Mouse (Mus musculus): ENCODE measurements around the gene Rufy2. TPM values are rescaled to one million over a fixed set of nuclear protein-coding genes. Genes with fewer than 3 reads are reported as not detected.

Rufy2 gene
- total and polyA plus RNA-seq, 3 experiments: 0.57 to 6.5 (median 5.8) TPM

DNA sequence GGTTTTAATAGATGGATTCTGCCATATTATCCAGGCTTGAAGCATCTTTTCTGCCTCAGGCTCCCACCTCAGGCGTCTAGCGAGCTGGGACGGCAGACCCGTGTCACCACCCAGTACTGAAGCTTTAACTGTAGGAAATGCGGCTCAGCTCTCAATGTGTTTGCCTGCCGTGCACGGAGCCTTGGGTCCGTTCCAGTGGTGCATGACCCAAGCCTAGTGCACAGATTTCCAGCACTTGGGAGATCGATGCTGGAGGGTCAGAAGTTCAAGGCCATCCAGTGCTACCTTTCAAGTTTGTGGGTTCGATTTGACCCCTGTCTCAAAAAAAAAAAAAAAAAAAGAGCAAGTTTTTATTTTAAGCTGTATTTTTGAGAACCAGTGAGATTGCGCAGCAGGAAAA lies 14.2 kb upstream of the Rufy2 start:
- H3K27me3 ChIP-seq (ENCODE audit: insufficient read depth, low read length): no peaks in the 10 kb centered on the region
- DNase-seq (ENCODE audit: low spot score) (no peak), ATAC-seq (ENCODE audit: extremely low read depth, insufficient number of reproducible peaks, low FRiP score, poor library complexity, severe bottlenecking) (no peak)
- no peak overlapping the region for H3K4me3 ChIP-seq (ENCODE audit: low read depth, low read length)
- TF ChIP-seq TAL1 (conservative IDR thresholded peaks at IDR 0.05; ENCODE audit: low read depth, low read length) (no peak), GATA1 (IDR thresholded peaks at IDR 0.05; ENCODE audit: borderline replicate concordance, low read length) (no peak), CTCF (IDR thresholded peaks at IDR 0.05; ENCODE audit: low read depth, low read length) (no peak), GATA2 (IDR thresholded peaks at IDR 0.05; ENCODE audit: borderline replicate concordance, low read depth, low read length) (no peak), POLR2AphosphoS5 (IDR thresholded peaks at IDR 0.05; ENCODE audit: insufficient replicate concordance, low read depth, low read length) (no peak)
- H3K9me3 ChIP-seq (replicated peaks): no peaks in the 10 kb centered on the region
- no peaks in the 10 kb centered on the region for H3K4me1 ChIP-seq (ENCODE audit: insufficient read depth, low read depth, low read length)
- H3K36me3 ChIP-seq (replicated peaks): peaks cover 89% of the 10 kb centered on the region

DNA sequence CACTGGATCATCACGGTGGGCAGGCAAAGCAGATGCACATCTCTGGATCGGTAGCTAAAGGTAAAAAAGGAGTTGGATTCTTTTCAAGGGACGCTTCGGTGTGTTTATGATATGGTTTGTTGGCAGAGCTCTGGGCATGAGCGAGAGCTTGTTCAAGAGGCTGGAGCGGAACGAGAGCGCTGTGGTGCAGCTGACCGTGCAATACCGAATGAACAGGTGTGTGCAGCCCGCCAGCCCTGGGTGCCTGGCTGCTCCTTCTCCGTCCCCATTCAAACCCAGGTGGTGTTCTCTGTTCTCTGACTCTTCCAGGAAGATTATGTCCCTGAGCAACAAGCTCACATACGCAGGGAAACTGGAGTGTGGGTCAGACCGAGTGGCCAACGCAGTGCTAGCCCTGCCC lies 13.7 kb upstream of the Rufy2 start:
- Histone ChIP-seq H3K4me3 (ENCODE audit: low read depth, low read length) (no peak overlapping the region), H3K36me3 (replicated peaks) (peaks cover 87% of the 10 kb centered on the region), H3K4me1 (ENCODE audit: insufficient read depth, low read depth, low read length) (no peaks in the 10 kb centered on the region), H3K9me3 (replicated peaks) (no peaks in the 10 kb centered on the region), H3K27me3 (ENCODE audit: insufficient read depth, low read length) (no peaks in the 10 kb centered on the region)
- DNase-seq (ENCODE audit: low spot score) (no peak), ATAC-seq (ENCODE audit: extremely low read depth, insufficient number of reproducible peaks, low FRiP score, poor library complexity, severe bottlenecking) (no peak)
- TF ChIP-seq CTCF (IDR thresholded peaks at IDR 0.05; ENCODE audit: low read depth, low read length): no peak
- TF ChIP-seq GATA2 (IDR thresholded peaks at IDR 0.05; ENCODE audit: borderline replicate concordance, low read depth, low read length): no peak
- no peak for TF ChIP-seq TAL1 (conservative IDR thresholded peaks at IDR 0.05; ENCODE audit: low read depth, low read length)
- no peak for TF ChIP-seq POLR2AphosphoS5 (IDR thresholded peaks at IDR 0.05; ENCODE audit: insufficient replicate concordance, low read depth, low read length)
- TF ChIP-seq GATA1 (IDR thresholded peaks at IDR 0.05; ENCODE audit: borderline replicate concordance, low read length): no peak

DNA sequence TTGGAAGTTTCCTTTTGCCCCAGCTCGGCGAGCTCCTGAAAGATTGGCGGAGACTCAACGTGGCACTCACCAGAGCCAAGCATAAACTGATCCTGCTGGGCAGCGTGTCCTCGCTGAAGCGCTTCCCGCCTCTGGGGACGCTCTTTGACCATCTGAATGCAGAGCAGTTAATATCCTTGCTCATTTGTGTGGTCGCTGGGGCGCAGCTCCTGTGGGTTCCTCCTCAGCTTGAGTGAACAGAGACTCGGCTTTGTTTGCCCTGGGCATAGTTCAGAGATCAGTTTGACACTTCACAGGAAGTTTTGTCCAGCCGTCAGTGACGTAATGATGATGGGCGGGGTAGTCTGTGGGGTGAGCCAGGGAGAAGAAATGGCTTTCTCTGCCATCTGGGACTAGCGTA lies 8.2 kb upstream of the Rufy2 start:
- H3K36me3 ChIP-seq (replicated peaks): peaks cover 73% of the 10 kb centered on the region
- ATAC-seq (ENCODE audit: extremely low read depth, insufficient number of reproducible peaks, low FRiP score, poor library complexity, severe bottlenecking): no peak

DNA sequence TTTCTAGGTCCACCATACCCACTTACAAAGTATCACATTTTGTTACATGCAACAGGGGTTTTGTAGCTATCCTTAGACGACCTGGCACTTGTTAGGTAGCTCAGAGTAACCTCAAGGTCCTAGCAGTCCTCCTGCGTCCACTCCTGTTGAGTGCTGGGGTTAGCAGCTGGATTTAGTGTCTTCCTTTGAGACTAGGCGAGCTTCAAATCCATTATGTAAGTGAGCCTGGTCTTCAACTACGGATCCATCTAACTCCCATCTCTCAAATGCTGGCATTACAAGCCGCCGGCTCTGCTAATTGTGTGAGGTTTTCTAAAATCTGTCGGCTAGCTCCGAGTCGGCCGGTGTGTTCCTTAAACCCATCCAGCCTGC lies 370 bp upstream of the Rufy2 start:
- Histone ChIP-seq H3K9me3 (replicated peaks) (no peaks in the 10 kb centered on the region), H3K4me3 (ENCODE audit: low read depth, low read length) (peak overlapping the region; percentile 76), H3K27me3 (ENCODE audit: insufficient read depth, low read length) (no peaks in the 10 kb centered on the region), H3K36me3 (replicated peaks) (peaks cover 22% of the 10 kb centered on the region), H3K4me1 (ENCODE audit: insufficient read depth, low read depth, low read length) (peaks cover 8% of the 10 kb centered on the region)
- TF ChIP-seq POLR2AphosphoS5 (IDR thresholded peaks at IDR 0.05; ENCODE audit: insufficient replicate concordance, low read depth, low read length): no peak
- TF ChIP-seq GATA2 (IDR thresholded peaks at IDR 0.05; ENCODE audit: borderline replicate concordance, low read depth, low read length): no peak
- TF ChIP-seq CTCF (IDR thresholded peaks at IDR 0.05; ENCODE audit: low read depth, low read length): no peak
- DNase-seq (ENCODE audit: low spot score) (no peak), ATAC-seq (ENCODE audit: extremely low read depth, insufficient number of reproducible peaks, low FRiP score, poor library complexity, severe bottlenecking) (no peak)

More for the DNA sequence above, 8.2 kb upstream of the Rufy2 start:
- no peak for DNase-seq (ENCODE audit: low spot score)
- Histone ChIP-seq H3K27me3 (ENCODE audit: insufficient read depth, low read length) (no peaks in the 10 kb centered on the region), H3K9me3 (replicated peaks) (no peaks in the 10 kb centered on the region), H3K4me3 (ENCODE audit: low read depth, low read length) (no peak overlapping the region), H3K4me1 (ENCODE audit: insufficient read depth, low read depth, low read length) (no peaks in the 10 kb centered on the region)
- TF ChIP-seq TAL1 (conservative IDR thresholded peaks at IDR 0.05; ENCODE audit: low read depth, low read length) (no peak), GATA1 (IDR thresholded peaks at IDR 0.05; ENCODE audit: borderline replicate concordance, low read length) (no peak)

DNA sequence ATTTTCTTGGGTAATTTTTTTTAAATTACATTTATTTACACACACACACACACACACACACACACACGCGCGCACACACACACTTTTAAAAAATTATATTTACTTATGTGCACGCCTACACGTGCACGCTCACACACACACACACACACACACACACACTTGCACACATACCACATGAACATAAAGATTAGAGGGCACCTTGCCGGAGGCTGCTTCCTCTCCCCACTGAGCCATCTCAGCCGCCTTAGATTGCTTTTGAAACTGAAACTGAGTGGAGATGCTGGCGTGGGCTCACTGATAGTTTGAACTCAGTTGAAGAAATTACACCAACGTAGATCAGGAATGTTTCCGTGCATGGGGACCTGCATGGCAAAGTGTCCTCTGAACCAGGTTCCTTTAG lies 4.0 kb downstream of the Rufy2 start:
- DNase-seq (ENCODE audit: low spot score): no peak
- Histone ChIP-seq H3K4me1 (ENCODE audit: insufficient read depth, low read depth, low read length) (peaks cover 8% of the 10 kb centered on the region), H3K4me3 (ENCODE audit: low read depth, low read length) (no peak overlapping the region), H3K36me3 (replicated peaks) (peaks cover 25% of the 10 kb centered on the region), H3K27me3 (ENCODE audit: insufficient read depth, low read length) (no peaks in the 10 kb centered on the region), H3K9me3 (replicated peaks) (no peaks in the 10 kb centered on the region)
- ATAC-seq (ENCODE audit: extremely low read depth, insufficient number of reproducible peaks, low FRiP score, poor library complexity, severe bottlenecking): no peak
- TF ChIP-seq CTCF (IDR thresholded peaks at IDR 0.05; ENCODE audit: low read depth, low read length) (no peak), GATA2 (IDR thresholded peaks at IDR 0.05; ENCODE audit: borderline replicate concordance, low read depth, low read length) (no peak), TAL1 (conservative IDR thresholded peaks at IDR 0.05; ENCODE audit: low read depth, low read length) (no peak), GATA1 (IDR thresholded peaks at IDR 0.05; ENCODE audit: borderline replicate concordance, low read length) (no peak), POLR2AphosphoS5 (IDR thresholded peaks at IDR 0.05; ENCODE audit: insufficient replicate concordance, low read depth, low read length) (no peak)

DNA sequence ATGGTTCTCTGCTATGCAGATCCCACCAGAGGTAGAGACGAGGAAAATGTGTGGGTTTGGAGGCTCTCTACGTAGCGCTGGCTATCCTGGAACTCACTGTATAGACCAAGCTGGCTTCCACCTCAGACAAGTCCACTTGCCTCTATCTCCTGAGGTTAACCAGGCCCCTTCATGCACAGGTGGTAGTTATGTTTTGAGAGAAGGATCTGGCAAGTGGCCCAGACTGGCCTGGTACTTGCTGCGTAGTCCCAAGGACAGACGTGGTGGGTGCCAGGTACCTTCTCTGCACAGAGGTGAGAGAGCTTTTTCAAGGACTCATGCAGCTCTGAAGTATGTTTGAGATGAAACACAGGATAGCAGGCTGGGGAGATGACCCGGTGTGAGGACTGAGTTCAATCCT lies 4.5 kb downstream of the Rufy2 start:
- Histone ChIP-seq H3K4me1 (ENCODE audit: insufficient read depth, low read depth, low read length) (peaks cover 8% of the 10 kb centered on the region), H3K9me3 (replicated peaks) (no peaks in the 10 kb centered on the region), H3K27me3 (ENCODE audit: insufficient read depth, low read length) (no peaks in the 10 kb centered on the region), H3K36me3 (replicated peaks) (peaks cover 27% of the 10 kb centered on the region), H3K4me3 (ENCODE audit: low read depth, low read length) (no peak overlapping the region)
- no peak for TF ChIP-seq GATA2 (IDR thresholded peaks at IDR 0.05; ENCODE audit: borderline replicate concordance, low read depth, low read length)
- no peak for TF ChIP-seq CTCF (IDR thresholded peaks at IDR 0.05; ENCODE audit: low read depth, low read length)
- no peak for TF ChIP-seq POLR2AphosphoS5 (IDR thresholded peaks at IDR 0.05; ENCODE audit: insufficient replicate concordance, low read depth, low read length)
- TF ChIP-seq TAL1 (conservative IDR thresholded peaks at IDR 0.05; ENCODE audit: low read depth, low read length): no peak
- no peak for TF ChIP-seq GATA1 (IDR thresholded peaks at IDR 0.05; ENCODE audit: borderline replicate concordance, low read length)
- DNase-seq (ENCODE audit: low spot score) (no peak), ATAC-seq (ENCODE audit: extremely low read depth, insufficient number of reproducible peaks, low FRiP score, poor library complexity, severe bottlenecking) (no peak)

DNA sequence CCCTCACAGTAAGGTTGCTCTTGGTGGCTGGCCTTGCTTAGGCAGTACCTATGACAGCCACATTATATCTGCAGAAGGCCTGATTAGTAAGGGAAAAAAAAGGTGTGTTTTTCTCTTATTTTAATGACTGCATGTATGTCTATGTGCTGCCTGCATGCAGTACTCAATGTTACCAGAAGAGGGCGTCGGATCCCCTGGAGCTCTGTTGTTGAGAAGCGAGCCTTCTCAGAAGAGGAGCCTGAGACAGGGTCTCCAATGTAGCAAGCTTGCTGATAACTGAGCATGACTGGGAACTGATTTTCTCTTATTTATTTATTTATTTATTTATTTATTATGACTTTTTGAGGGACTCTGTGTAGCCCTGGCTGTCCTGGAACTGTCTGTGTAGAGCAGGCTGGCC lies 7.3 kb downstream of the Rufy2 start:
- H3K4me1 ChIP-seq (ENCODE audit: insufficient read depth, low read depth, low read length): no peaks in the 10 kb centered on the region
- no peak overlapping the region for H3K4me3 ChIP-seq (ENCODE audit: low read depth, low read length)
- peaks cover 50% of the 10 kb centered on the region for H3K36me3 ChIP-seq (replicated peaks)
- H3K27me3 ChIP-seq (ENCODE audit: insufficient read depth, low read length): no peaks in the 10 kb centered on the region
- no peaks in the 10 kb centered on the region for H3K9me3 ChIP-seq (replicated peaks)
- DNase-seq (ENCODE audit: low spot score) (no peak), ATAC-seq (ENCODE audit: extremely low read depth, insufficient number of reproducible peaks, low FRiP score, poor library complexity, severe bottlenecking) (no peak)
- no peak for TF ChIP-seq TAL1 (conservative IDR thresholded peaks at IDR 0.05; ENCODE audit: low read depth, low read length)
- no peak for TF ChIP-seq GATA1 (IDR thresholded peaks at IDR 0.05; ENCODE audit: borderline replicate concordance, low read length)
- TF ChIP-seq GATA2 (IDR thresholded peaks at IDR 0.05; ENCODE audit: borderline replicate concordance, low read depth, low read length): no peak
- peak; percentile 26; the same call in 1 of the 2 replicates for TF ChIP-seq CTCF (IDR thresholded peaks at IDR 0.05; ENCODE audit: low read depth, low read length)
- no peak for TF ChIP-seq POLR2AphosphoS5 (IDR thresholded peaks at IDR 0.05; ENCODE audit: insufficient replicate concordance, low read depth, low read length)
